Mouse (Mus musculus) stomach, postnatal 0 days (tissue): ENCODE data around the gene Eme2.

Experiments used
- CTCF ChIP-seq: IDR thresholded peaks from 2 replicates; pipeline ENCODE4 v1.5.1; 2016; ENCODE audit warnings: antibody characterized with exemption, low read depth, mild to moderate bottlenecking, moderate library complexity
- EP300 ChIP-seq: optimal IDR thresholded peaks from 2 replicates; pipeline ENCODE3; 2016; ENCODE audit warnings: antibody characterized with exemption

GRCm38 (mm10) chr17:24858967-24859366 lies 35.9 kb downstream of the Eme2 start:
- TF ChIP-seq CTCF, result no peak
- no peak for TF ChIP-seq EP300
